Mouse (Mus musculus) hindbrain, embryonic 10.5 days (tissue): Measurements from ENCODE around the gene Erc2. TPM values are rescaled to one million over a fixed set of nuclear protein-coding genes. Genes with fewer than 3 reads are reported as not detected.

ENCODE experiments used
- DNase-seq: peaks from one replicate; pipeline ENCODE4 v3.0.0-alpha.2; 2017; ENCODE audit warnings: low spot score
- H3K27ac ChIP-seq: fragments of 300-500 bp; sonication (generic); 2 replicates; pipeline ENCODE4 v1.5.1; 2016; ENCODE audit warnings: mild to moderate bottlenecking, moderate library complexity
- H3K27me3 ChIP-seq: fragments of 300-500 bp; sonication (generic); 2 replicates; pipeline ENCODE4 v1.6.1; 2016; ENCODE audit warnings: mild to moderate bottlenecking; ENCODE audit not compliant: poor library complexity, insufficient read depth, severe bottlenecking
- H3K36me3 ChIP-seq: fragments of 300-500 bp; sonication (generic); 2 replicates; pipeline ENCODE4 v1.6.1; 2016; ENCODE audit warnings: mild to moderate bottlenecking, moderate library complexity
- H3K4me1 ChIP-seq: fragments of 300-500 bp; sonication (generic); replicated peaks from 2 replicates; pipeline ENCODE4 v1.6.1; 2016; ENCODE audit warnings: mild to moderate bottlenecking
- H3K4me3 ChIP-seq: fragments of 300-500 bp; sonication (generic); 2 replicates; pipeline ENCODE4 v1.5.1; 2016; ENCODE audit warnings: mild to moderate bottlenecking, moderate library complexity
- H3K9me3 ChIP-seq: fragments of 300-500 bp; sonication (generic); 2 replicates; pipeline ENCODE4 v1.6.1; 2016; ENCODE audit warnings: mild to moderate bottlenecking, moderate library complexity
- WGBS: fragments of 180-500 bp; shearing (Covaris S2); methylation state at CpG from one replicate; pipeline ENCODE4 v1.1.7; 2016; 5-methylcytosine and 5-hydroxymethylcytosine counted together
- polyA plus RNA-seq: library from polyadenylated mRNA; unstranded; fragments of >200 nt; fragmentation: Nextera tagmentation; extraction: Ambion mirVana; gene quantifications from 2 replicates; pipeline ENCODE4 v1.2.1, GENCODE M21; 2016

Gene Erc2
- polyA plus RNA-seq, 1 experiment from 2014 or later = 15.3 TPM

DNA sequence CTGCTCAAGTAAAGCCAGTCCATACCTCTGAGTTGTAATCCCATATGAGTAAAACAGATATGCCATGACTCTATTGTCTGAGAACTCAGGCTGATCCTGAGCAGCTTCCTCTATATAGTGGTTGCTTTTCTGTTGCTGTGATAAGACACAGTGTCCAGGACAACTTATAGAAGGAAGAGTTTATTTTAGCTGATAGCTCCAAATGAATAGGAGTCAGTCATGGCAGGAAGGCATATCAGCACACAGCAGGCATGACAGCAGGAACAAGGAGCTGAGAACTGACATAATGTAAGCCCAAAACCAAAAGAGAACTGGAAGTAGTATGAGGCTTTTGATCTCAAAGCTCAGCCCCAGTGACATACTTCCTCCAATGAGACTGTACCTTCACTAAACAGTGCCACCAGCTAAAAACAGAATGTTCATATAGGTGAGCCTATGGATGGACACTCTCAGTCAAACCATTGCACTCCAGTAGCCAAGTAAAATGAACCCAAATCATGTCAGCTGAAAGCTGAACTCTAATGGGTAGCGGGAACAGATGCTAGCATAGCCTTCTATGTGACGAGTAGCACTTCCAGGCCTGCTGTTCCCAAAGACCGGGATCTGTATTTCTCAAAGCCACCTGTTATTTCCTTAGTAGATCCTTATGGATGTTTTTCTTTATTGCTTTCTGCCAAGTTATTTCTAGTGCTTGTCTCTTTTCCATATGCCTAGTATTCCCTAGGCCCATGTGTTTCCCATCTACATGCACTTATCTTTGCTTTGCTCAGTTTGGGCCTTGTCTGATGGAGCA lies 764.8 kb downstream of the Erc2 start:
- no peak for DNase-seq
- H3K9me3 ChIP-seq = no peaks in the 10 kb centered on the region
- peaks cover 32% of the 10 kb centered on the region for H3K27me3 ChIP-seq
- no peak overlapping the region for H3K4me3 ChIP-seq
- H3K27ac ChIP-seq = no peak overlapping the region
- no peaks in the 10 kb centered on the region for H3K36me3 ChIP-seq
- 89% methylated on average over 3 of the region's 3 CpGs for WGBS
- peaks cover 4% of the 10 kb centered on the region; the same call in 1 of the 2 replicates for H3K4me1 ChIP-seq

DNA sequence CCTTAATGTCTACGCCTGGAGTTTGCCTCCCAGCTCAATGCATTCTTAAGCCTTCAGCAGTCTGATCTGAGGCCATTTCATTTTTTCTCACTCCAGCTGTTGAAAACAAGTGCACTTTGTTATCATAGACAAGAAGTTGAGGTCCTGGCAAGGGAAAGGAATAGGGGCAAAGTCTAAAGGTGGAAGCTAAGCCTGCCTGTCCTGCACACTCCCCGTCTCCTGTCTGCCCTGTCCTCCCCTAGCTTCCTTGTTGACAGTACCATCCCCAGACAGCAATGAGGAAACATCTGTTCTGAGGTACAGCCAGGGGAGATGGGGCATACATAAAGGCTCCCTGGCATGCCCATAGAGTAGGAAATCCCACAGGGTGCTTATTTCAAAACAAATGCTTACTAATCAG lies 776.7 kb downstream of the Erc2 start:
- Histone ChIP-seq H3K27me3 (no peaks in the 10 kb centered on the region), H3K4me1 (no peaks in the 10 kb centered on the region), H3K9me3 (no peaks in the 10 kb centered on the region), H3K27ac (no peak overlapping the region), H3K4me3 (no peak overlapping the region), H3K36me3 (no peaks in the 10 kb centered on the region)
- 78% methylated on average over 2 of the region's 2 CpGs for WGBS
- no peak for DNase-seq

DNA sequence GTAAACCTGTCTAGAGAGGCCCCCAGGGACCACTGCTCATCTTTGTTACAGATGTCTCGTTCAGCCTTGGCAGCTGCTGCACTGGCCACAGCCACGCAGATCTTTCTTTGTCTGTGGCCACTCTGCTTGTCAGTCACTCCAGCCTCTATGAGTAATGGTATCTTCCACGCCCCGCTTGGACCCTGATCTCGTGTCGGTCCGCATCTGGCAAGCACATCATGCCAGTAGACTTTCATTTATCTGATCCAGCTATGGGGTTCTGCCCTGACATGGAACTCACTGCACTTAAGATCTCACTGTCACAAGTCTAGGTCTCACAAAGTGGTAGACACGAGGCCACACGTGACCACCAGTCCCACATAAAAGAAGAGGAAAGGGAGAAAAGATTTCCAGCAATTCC lies 777.7 kb downstream of the Erc2 start:
- H3K27me3 ChIP-seq = no peaks in the 10 kb centered on the region
- no peaks in the 10 kb centered on the region for H3K9me3 ChIP-seq
- no peak overlapping the region for H3K4me3 ChIP-seq
- H3K4me1 ChIP-seq = no peaks in the 10 kb centered on the region; the same call in 1 of the 2 replicates
- H3K36me3 ChIP-seq = no peaks in the 10 kb centered on the region
- H3K27ac ChIP-seq = no peak overlapping the region
- no peak for DNase-seq
- WGBS = 77% methylated on average over 9 of the region's 9 CpGs

DNA sequence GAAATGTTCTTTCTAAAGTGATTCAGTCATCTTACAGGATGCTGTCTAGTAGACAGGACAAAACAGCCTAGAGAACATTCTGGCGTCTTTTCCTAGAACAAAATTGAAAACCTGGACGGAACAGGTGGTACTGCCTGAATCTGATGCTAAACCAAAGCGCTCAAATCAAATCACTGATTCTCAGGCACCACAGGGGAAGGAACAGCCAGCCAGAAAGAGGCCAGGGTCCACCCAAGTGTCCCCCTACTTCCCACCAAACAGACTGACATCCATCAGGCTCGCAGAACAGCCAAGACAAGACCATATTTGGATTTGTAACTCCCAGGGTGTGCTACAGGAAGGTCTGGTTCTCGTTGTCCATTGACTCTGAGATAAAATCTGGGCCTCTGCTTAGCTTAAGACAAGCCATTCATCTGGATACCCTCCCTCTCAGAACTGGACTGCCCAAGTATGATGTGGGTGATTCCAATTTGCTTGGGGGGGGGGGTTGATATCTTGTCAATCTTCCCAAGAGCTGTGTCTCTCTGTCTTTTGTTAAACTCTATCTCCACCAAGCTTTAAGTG lies 783.1 kb downstream of the Erc2 start:
- Histone ChIP-seq H3K4me1 (no peaks in the 10 kb centered on the region; the same call in 1 of the 2 replicates), H3K4me3 (no peak overlapping the region), H3K27ac (no peak overlapping the region), H3K9me3 (no peaks in the 10 kb centered on the region), H3K36me3 (no peaks in the 10 kb centered on the region), H3K27me3 (no peaks in the 10 kb centered on the region)
- WGBS = 84% methylated on average over 5 of the region's 5 CpGs
- no peak for DNase-seq

DNA sequence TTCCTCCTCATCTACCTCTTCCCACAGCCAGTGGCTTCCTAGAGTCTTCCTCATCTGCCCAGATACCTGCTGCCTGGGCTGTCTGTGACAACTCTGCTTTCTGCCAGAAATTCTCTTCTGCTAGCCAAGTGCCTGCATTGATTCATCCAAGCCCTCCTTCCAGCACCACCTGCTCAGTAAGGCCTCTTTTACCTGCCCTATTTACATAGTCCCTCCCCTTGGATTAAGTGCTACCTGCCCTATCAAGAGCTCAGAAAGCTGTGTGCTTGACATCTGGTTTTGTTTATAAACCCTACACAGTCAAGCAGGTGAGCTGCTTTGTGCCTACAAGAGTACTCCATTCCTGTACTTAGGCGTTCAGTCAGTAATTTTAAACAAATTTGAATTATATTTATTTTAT lies 787.2 kb downstream of the Erc2 start:
- WGBS = 84% methylated on average over 1 of the region's 1 CpGs
- H3K27me3 ChIP-seq = 0 out of 2 replicates have a peak, but pooled peaks cover 3% of the 10 kb centered on the region
- no peaks in the 10 kb centered on the region for H3K9me3 ChIP-seq
- peaks cover 10% of the 10 kb centered on the region for H3K4me1 ChIP-seq
- no peak overlapping the region for H3K4me3 ChIP-seq
- no peak for DNase-seq
- H3K36me3 ChIP-seq = no peaks in the 10 kb centered on the region
- no peak overlapping the region for H3K27ac ChIP-seq

DNA sequence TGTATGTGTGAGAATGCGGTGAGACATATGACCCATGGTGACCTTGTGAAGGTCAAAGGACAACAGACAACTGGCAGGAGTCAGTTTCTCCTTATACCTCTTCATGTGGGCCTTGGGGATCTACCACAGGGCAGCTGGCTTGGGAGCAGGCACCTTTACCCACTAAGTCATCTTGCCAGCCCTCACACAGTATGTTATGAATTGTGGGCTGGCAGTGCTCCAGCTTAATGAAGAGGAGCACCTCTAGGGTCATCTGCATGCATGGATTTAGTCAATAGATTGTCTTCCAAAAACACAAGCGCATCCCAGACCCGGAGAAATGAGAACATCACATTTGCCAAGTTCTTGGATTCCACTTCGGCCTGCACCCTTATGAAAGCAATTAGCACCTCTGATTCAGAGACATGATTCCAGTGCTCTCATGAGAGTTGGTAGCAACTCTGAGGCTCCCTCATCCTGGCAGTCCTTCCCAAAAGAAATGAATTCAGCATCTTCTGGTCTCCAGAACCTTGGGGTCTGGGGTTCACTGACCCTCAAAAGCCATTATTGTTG lies 787.6 kb downstream of the Erc2 start:
- Histone ChIP-seq H3K27me3 (0 out of 2 replicates have a peak, but pooled peaks cover 6% of the 10 kb centered on the region), H3K27ac (no peak overlapping the region), H3K4me3 (no peak overlapping the region), H3K9me3 (no peaks in the 10 kb centered on the region), H3K36me3 (no peaks in the 10 kb centered on the region), H3K4me1 (peaks cover 10% of the 10 kb centered on the region)
- WGBS = 94% methylated on average over 4 of the region's 4 CpGs
- no peak for DNase-seq

DNA sequence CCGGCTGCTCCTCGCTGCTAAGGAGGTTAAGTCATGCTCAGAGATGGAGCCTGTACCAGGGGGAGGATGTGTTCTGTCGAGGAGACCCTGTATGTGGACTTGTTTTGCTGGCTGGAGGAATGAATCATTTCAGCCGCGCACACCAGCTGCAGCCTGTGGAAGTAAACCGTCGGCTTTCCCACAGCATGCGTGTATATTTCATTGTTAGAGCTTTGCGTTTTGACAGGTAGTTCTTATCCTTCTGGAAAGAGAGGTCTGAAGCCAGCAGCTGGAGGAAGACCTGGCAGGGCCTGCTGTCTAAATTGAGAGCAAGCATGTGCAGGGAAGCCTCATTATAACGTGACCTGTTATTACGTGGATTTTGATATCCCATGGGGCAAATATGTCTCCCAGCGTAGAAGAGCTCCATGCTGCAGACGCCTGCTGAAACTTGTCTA lies 788.6 kb downstream of the Erc2 start:
- no peak overlapping the region for H3K27ac ChIP-seq
- no peak overlapping the region for H3K4me3 ChIP-seq
- no peaks in the 10 kb centered on the region for H3K36me3 ChIP-seq
- peaks cover 14% of the 10 kb centered on the region for H3K4me1 ChIP-seq
- DNase-seq = no peak
- no peaks in the 10 kb centered on the region for H3K9me3 ChIP-seq
- WGBS = 81% methylated on average over 13 of the region's 13 CpGs
- 0 out of 2 replicates have a peak, but pooled peaks cover 6% of the 10 kb centered on the region for H3K27me3 ChIP-seq

DNA sequence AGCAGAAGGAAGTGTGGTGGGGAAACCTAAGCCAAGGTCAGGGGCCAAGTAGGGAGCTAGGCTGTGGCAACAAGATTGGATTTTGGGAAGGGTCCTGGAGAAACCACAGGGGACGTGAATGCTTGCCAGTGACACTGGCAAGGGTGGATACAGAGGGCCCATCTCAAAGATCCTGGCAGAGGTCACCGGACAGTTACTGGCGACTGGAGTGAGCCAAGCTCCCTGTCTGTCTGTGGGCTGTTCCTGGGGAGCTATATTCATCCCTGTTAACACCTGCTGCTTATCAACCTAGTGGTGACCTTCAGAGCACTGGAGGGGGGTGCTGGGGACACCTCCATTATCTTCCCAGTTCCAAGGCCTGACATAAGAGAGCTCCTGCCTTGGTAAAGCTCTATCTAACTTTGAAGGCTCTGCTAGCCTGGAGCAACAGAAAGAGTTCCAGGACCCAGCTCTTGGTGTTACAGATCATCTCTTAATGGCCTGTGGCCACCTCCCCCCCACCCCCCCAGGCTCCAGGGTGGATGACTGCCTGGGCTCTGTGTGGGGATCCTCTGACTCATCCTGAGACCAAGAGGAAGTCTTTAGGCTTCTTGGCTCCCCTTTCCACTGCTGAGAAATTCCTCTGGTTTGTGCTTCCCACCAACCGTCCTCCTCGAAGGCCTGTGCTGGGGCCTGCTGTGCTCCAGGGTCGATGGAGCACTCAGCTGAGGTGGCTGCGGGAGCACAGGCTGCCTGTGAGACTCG lies 790.2 kb downstream of the Erc2 start:
- Histone ChIP-seq H3K9me3 (no peaks in the 10 kb centered on the region), H3K4me1 (peaks cover 22% of the 10 kb centered on the region), H3K27ac (0 out of 2 replicates have a peak overlapping the region, but pooled peaks have one; percentile 45), H3K27me3 (0 out of 2 replicates have a peak, but pooled peaks cover 6% of the 10 kb centered on the region), H3K4me3 (no peak overlapping the region), H3K36me3 (no peaks in the 10 kb centered on the region)
- DNase-seq = no peak
- WGBS = 59% methylated on average over 8 of the region's 8 CpGs

DNA sequence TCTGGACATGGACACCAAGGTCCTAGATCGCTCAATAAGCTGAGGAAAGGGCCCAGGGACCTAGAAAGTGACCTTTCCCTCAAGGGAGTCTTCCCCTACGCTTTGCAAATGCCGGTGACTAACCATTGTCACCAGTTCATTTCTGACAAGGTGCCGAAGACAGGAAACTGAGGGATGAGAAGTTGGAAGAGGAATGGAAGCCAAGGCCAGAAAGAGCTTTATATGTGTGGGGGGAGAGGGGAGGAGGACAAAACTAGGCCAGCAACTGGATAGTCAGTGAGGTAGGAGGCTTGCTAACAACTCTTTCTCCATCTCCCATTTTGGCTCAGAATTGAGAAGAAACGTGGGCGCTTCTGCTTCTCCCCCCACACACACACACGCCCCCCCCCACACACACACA lies 791.3 kb downstream of the Erc2 start:
- Histone ChIP-seq H3K36me3 (no peaks in the 10 kb centered on the region), H3K4me1 (peaks cover 25% of the 10 kb centered on the region), H3K4me3 (no peak overlapping the region), H3K9me3 (no peaks in the 10 kb centered on the region), H3K27me3 (0 out of 2 replicates have a peak, but pooled peaks cover 6% of the 10 kb centered on the region), H3K27ac (no peak overlapping the region)
- DNase-seq = no peak
- 86% methylated on average over 7 of the region's 7 CpGs for WGBS

DNA sequence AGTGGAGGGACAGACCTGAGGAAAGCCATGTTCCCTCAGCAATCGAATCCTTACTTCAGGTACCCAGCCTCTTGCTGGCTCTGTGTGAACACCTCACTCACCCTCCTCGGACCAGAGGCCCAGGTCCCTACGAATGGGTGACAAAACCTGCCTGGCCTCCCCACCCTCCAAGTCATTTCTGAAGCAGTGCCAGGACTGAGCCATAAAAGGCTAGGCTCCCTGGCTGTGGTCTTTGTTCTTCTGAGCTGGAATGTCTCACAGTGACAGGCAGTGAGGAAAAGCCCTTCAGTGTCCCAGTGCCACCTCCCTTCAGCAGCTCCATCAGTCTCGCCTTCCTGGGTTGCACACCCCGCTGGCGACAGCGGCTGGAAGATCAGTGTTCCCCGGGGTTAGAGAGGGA lies 794.8 kb downstream of the Erc2 start:
- peaks cover 29% of the 10 kb centered on the region for H3K4me1 ChIP-seq
- H3K9me3 ChIP-seq = no peaks in the 10 kb centered on the region
- H3K36me3 ChIP-seq = no peaks in the 10 kb centered on the region
- DNase-seq = no peak
- H3K27me3 ChIP-seq = peaks cover 12% of the 10 kb centered on the region; the same call in 1 of the 2 replicates
- no peak overlapping the region for H3K4me3 ChIP-seq
- WGBS = 24% methylated on average over 8 of the region's 8 CpGs
- H3K27ac ChIP-seq = peak overlapping the region; percentile 64

DNA sequence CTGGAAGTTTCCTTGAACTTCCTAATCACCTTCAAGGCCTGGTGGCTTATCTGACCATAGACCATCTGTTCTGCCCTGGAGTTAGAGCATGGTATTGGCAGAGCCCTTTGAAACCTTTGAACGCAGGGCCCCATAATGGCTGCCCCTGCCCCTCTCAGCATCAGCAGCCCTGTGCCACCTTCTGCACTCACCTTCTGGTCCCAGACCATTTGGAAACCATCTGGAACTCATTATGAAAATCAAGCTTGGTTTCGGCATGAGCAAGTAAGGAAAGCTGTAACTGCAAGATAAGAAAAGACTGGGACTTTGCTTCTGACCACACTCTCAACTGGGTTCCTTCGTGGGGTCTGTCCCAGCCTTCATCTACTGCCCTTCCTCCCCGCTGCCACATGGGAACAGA lies 796.3 kb downstream of the Erc2 start:
- no peaks in the 10 kb centered on the region for H3K9me3 ChIP-seq
- H3K27me3 ChIP-seq = peaks cover 12% of the 10 kb centered on the region; the same call in 1 of the 2 replicates
- no peak overlapping the region for H3K4me3 ChIP-seq
- WGBS = 71% methylated on average over 4 of the region's 4 CpGs
- no peaks in the 10 kb centered on the region for H3K36me3 ChIP-seq
- DNase-seq = no peak
- H3K27ac ChIP-seq = no peak overlapping the region
- peaks cover 18% of the 10 kb centered on the region for H3K4me1 ChIP-seq

DNA sequence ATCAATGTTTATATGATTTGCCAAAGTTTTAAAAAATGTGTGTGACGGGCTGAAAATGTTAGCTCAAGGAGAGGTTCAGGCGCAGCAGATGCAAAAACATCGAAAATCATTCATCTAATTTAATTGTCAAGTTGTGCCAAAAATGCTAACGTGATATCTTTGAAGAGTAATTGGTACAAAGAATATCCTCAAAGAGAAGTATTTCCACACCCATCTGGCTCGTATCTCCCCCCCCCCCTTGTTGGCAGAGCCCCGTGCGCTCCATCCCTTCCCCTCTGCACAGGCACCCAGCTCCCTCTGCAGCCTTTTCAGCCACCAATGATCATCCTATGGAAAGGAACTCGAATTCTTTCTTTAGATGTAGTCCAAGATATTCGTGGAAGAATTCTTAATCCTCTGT lies 797.0 kb downstream of the Erc2 start:
- peaks cover 12% of the 10 kb centered on the region; the same call in 1 of the 2 replicates for H3K27me3 ChIP-seq
- no peaks in the 10 kb centered on the region for H3K36me3 ChIP-seq
- H3K4me3 ChIP-seq = no peak overlapping the region
- H3K9me3 ChIP-seq = no peaks in the 10 kb centered on the region
- peaks cover 18% of the 10 kb centered on the region for H3K4me1 ChIP-seq
- H3K27ac ChIP-seq = no peak overlapping the region
- DNase-seq = no peak
- 81% methylated on average over 9 of the region's 9 CpGs for WGBS
